Mouse (Mus musculus): Measurements from ENCODE around the gene Dmwd.

- no peak for TF ChIP-seq CTCF (IDR thresholded peaks at IDR 0.05; ENCODE audit: low read depth)
- no peak for TF ChIP-seq EP300 (IDR thresholded peaks at IDR 0.05; ENCODE audit: low read depth)
Observed at GRCm38 (mm10) chr7:19084921-19085473, 9.0 kb downstream of the Dmwd start.

All from liver, postnatal 0 days (tissue).